Mouse (Mus musculus) liver, embryonic 12.5 days (tissue): Measurements from ENCODE around the gene Gm17387. TPM values are rescaled to one million over a fixed set of nuclear protein-coding genes. Genes with fewer than 3 reads are reported as not detected.

ENCODE experiments used
- ATAC-seq: fragments of 200-750 bp; cut with Nextera tagmentation; 2 replicates; pipeline ENCODE4 v1.8.0; 2017; ENCODE audit warnings: moderate number of reproducible peaks, mild to moderate bottlenecking, moderate library complexity
- H3K27ac ChIP-seq: fragments of 300-500 bp; sonication (generic); 2 replicates; pipeline ENCODE4 v1.5.1; 2016; ENCODE audit warnings: mild to moderate bottlenecking
- H3K27me3 ChIP-seq: fragments of 300-500 bp; sonication (generic); replicated peaks from 2 replicates; pipeline ENCODE4 v1.6.1; 2016; ENCODE audit warnings: mild to moderate bottlenecking, moderate library complexity
- H3K36me3 ChIP-seq: fragments of 300-500 bp; sonication (generic); 2 replicates; pipeline ENCODE4 v1.6.1; 2016; ENCODE audit warnings: mild to moderate bottlenecking, moderate library complexity
- H3K4me1 ChIP-seq: fragments of 300-500 bp; sonication (generic); 2 replicates; pipeline ENCODE4 v1.6.1; 2016
- H3K4me2 ChIP-seq: fragments of 300-500 bp; sonication (generic); 2 replicates; pipeline ENCODE4 v1.6.1; 2016; ENCODE audit warnings: mild to moderate bottlenecking, moderate library complexity
- H3K4me3 ChIP-seq: fragments of 300-500 bp; sonication (generic); 2 replicates; pipeline ENCODE4 v1.5.1; 2016; ENCODE audit warnings: mild to moderate bottlenecking, moderate library complexity
- H3K9ac ChIP-seq: fragments of 300-500 bp; sonication (generic); 2 replicates; pipeline ENCODE4 v1.6.1; 2016; ENCODE audit warnings: mild to moderate bottlenecking, moderate library complexity
- H3K9me3 ChIP-seq: fragments of 300-500 bp; sonication (generic); replicated peaks from 2 replicates; pipeline ENCODE4 v1.6.1; 2016; ENCODE audit warnings: mild to moderate bottlenecking, moderate library complexity
- WGBS: fragments of 180-500 bp; shearing (Covaris S2); methylation state at CpG from one replicate; pipeline ENCODE4 v1.1.7; 2016; ENCODE audit not compliant: insufficient replicate concordance; 5-methylcytosine and 5-hydroxymethylcytosine counted together
- polyA plus RNA-seq: library from polyadenylated mRNA; unstranded; fragments of >200 nt; fragmentation: Nextera tagmentation; extraction: Ambion mirVana; gene quantifications from 2 replicates; pipeline ENCODE4 v1.2.1, GENCODE M21; 2016

The Gm17387 gene
- polyA plus RNA-seq, 1 experiment from 2014 or later: not detected

- Histone ChIP-seq H3K9me3 (no peaks in the 10 kb centered on the region), H3K4me2 (no peak overlapping the region), H3K27ac (no peak overlapping the region), H3K4me1 (peaks cover 35% of the 10 kb centered on the region), H3K36me3 (no peaks in the 10 kb centered on the region), H3K9ac (no peak overlapping the region), H3K4me3 (no peak overlapping the region), H3K27me3 (peaks cover 95% of the 10 kb centered on the region)
- no peak for ATAC-seq
- 47% methylated on average over 19 of the region's 19 CpGs for WGBS
These were observed 39.4 kb downstream of the Gm17387 start for GRCm38 (mm10) chr7:141068351-141068750.

DNA sequence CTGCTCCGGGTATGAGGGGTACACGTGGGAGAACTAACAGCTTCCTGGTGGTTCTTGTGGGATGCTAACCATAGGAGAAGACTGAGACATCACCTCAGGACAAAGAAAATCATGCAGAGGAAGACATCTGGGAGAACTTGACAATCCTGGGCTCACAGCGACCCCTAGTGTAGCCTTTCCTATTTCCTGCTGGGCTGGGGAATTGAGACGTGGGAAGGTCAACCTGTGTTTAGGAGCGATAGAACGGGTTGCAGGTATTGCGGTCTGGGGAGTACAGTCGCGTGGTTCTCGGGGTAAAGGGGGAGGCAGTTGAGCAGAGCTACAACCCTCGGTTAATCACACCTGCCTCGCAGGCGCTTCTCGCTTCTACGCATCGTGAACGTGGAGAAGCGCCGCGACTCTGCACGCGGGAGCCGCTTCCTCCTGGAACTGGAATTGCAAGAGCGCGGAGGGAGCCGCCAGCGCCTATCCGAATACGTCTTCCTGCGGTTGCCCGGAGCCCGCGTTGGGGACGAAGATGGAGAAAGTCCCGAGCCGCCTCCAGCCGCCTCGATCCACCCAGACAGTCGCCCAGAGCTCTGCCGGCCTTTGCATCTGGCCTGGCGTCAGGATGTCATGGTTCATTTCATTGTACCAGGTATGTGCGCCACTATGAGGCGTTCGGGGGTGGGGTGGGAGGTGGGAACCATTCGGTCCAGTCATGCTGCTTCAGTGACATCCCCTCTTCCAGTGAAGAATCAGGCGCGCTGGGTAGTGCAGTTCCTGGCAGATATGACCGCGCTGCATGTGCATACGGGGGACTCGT lies 41.3 kb downstream of the Gm17387 start:
- ATAC-seq: no peak
- Histone ChIP-seq H3K9ac (no peak overlapping the region), H3K27me3 (peaks cover 93% of the 10 kb centered on the region), H3K4me3 (peak overlapping the region; percentile 29), H3K9me3 (no peaks in the 10 kb centered on the region), H3K4me1 (peaks cover 21% of the 10 kb centered on the region; the same call in 1 of the 2 replicates), H3K4me2 (peak overlapping the region; percentile 60), H3K36me3 (no peaks in the 10 kb centered on the region), H3K27ac (no peak overlapping the region)
- 3% methylated on average over 51 of the region's 51 CpGs for WGBS

DNA sequence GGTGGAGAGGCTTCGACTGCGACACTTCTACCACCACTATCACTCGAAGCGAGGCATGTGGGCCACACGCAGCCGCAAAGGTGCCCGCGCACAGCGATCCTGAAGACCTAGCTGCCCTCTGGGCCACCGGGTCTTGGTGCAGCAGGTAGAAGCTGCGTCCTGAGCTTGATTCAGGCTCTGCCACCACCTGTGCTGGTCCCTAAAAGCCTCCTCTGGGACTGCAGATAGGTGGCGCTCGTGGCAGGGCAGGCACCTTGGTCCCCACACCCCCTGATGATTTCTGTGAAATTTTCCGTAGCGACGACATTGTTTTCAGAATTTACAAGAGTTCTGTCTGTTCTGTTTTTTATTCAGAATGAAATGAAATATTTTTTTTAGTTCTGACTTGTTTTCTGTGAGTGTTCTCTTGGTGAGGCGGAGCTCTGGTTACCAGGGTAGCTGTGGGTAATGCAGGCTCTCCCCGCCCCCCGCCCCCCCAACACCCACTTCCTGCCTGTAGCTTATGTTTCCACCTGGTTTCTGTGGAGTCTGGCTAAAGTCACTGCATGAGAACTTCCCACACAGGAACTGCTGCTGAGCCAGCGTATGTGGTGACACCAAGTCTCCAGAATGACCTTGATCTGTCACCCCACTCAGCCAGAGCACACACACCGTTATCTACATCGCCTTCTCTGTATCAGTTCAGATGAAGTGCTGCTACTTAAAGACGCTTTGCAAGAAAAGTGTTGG lies 43.2 kb downstream of the Gm17387 start:
- no peak overlapping the region for H3K27ac ChIP-seq
- peaks cover 21% of the 10 kb centered on the region; the same call in 1 of the 2 replicates for H3K4me1 ChIP-seq
- H3K9ac ChIP-seq: no peak overlapping the region
- no peak for ATAC-seq
- peak overlapping the region; percentile 20 for H3K4me2 ChIP-seq
- no peak overlapping the region for H3K4me3 ChIP-seq
- no peaks in the 10 kb centered on the region for H3K9me3 ChIP-seq
- H3K36me3 ChIP-seq: no peaks in the 10 kb centered on the region
- H3K27me3 ChIP-seq: peaks cover 84% of the 10 kb centered on the region
- 17% methylated on average over 23 of the region's 23 CpGs for WGBS

DNA sequence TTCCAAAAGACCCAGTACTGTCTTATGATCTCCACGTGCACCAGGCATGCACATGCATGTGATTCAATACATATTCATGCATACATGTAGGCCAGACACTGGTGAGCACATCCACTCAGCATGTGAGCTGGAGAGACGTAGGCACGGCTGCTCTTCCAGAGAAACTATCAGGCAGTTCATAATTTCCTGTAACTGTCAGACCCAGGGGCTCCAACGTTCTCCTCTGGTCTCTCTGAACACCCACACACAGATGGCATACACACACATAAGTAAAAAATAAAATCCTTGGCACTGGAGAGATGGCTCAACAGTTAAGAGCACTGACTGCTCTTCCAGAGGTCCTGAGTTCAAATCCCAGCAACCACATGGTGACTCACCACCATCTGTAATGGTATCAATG lies 44.9 kb downstream of the Gm17387 start:
- H3K4me3 ChIP-seq: no peak overlapping the region
- no peak overlapping the region for H3K4me2 ChIP-seq
- no peak overlapping the region for H3K27ac ChIP-seq
- peaks cover 21% of the 10 kb centered on the region; the same call in 1 of the 2 replicates for H3K4me1 ChIP-seq
- H3K9ac ChIP-seq: no peak overlapping the region
- H3K27me3 ChIP-seq: peaks cover 84% of the 10 kb centered on the region
- no peaks in the 10 kb centered on the region for H3K9me3 ChIP-seq
- ATAC-seq: no peak
- WGBS: 47% methylated on average over 4 of the region's 4 CpGs
- no peaks in the 10 kb centered on the region for H3K36me3 ChIP-seq

GRCm38 (mm10) chr7:141077841-141078240 lies 48.9 kb downstream of the Gm17387 start, which contains the start of gene Pkp3:
Pkp3 (plus strand) TSS chr7:141078218.
- ATAC-seq: no peak
- peaks cover 84% of the 10 kb centered on the region for H3K27me3 ChIP-seq
- H3K9me3 ChIP-seq: no peaks in the 10 kb centered on the region
- H3K4me3 ChIP-seq: no peak within 1 kb of the TSS
- H3K27ac ChIP-seq: no peak within 1 kb of the TSS
- 75% methylated on average over 15 of the region's 15 CpGs for WGBS
- no peaks in the 10 kb centered on the region for H3K36me3 ChIP-seq
- no peak within 1 kb of the TSS for H3K4me2 ChIP-seq
- H3K4me1 ChIP-seq: 0 out of 2 replicates have a peak, but pooled peaks cover 7% of the 10 kb centered on the region
- H3K9ac ChIP-seq: 0 out of 2 replicates have a peak within 1 kb of the TSS, but pooled peaks have one; percentile 17

DNA sequence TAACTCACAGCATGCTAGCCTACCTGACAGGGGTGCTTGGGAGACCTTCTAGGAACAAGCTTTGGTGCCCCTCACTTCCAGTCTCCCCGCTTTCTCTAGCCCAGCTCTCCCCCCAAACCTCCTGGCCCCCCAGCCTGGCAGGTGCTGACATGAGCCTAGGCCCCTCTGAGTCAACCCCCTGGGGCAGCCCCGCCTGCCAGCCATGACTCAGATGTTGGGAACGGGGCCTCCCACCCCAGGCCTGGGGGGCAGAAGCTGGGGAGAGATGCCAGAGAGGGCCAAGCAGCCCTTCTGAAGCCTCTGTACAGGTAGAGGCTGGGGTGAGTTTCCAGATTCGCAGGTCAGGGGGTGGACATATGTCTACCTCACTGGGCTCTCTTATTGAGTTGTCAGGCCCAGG lies 49.9 kb downstream of the Gm17387 start:
- Histone ChIP-seq H3K36me3 (no peaks in the 10 kb centered on the region), H3K4me2 (no peak overlapping the region), H3K9me3 (no peaks in the 10 kb centered on the region), H3K4me3 (no peak overlapping the region), H3K27me3 (peaks cover 78% of the 10 kb centered on the region), H3K4me1 (0 out of 2 replicates have a peak, but pooled peaks cover 7% of the 10 kb centered on the region), H3K9ac (0 out of 2 replicates have a peak overlapping the region, but pooled peaks have one; percentile 17), H3K27ac (no peak overlapping the region)
- 55% methylated on average over 4 of the region's 4 CpGs for WGBS
- ATAC-seq: no peak

Other genes starting within 250 kb of the Gm17387 start
- gene Syce1, start 241.3 kb upstream of the Gm17387 start, polyA plus RNA-seq: 0.15 TPM in 1 of 2 replicates, not detected in the other
- gene Zfp941, start 207.0 kb upstream of the Gm17387 start, polyA plus RNA-seq: 0.43 and 0.51 TPM in 2 replicates
- gene Urah, start 194.1 kb upstream of the Gm17387 start, polyA plus RNA-seq: 4.5 and 4.6 TPM in 2 replicates
- not detected in 2 replicates for gene Scgb1c1, start 183.6 kb upstream of the Gm17387 start, polyA plus RNA-seq
- 0.07 TPM in 1 of 2 replicates, not detected in the other for gene Odf3, start 181.3 kb upstream of the Gm17387 start, polyA plus RNA-seq
- gene Gm45785, start 172.8 kb upstream of the Gm17387 start, polyA plus RNA-seq: not detected in 2 replicates
- 30.7 and 33.8 TPM in 2 replicates for gene Ric8a, start 172.2 kb upstream of the Gm17387 start, polyA plus RNA-seq
- gene Bet1l, start 171.6 kb upstream of the Gm17387 start, polyA plus RNA-seq: 17.4 and 18.0 TPM in 2 replicates
- gene Psmd13, start 147.2 kb upstream of the Gm17387 start, polyA plus RNA-seq: 204 and 213 TPM in 2 replicates
- gene Sirt3, start 146.8 kb upstream of the Gm17387 start, polyA plus RNA-seq: 16.0 and 18.1 TPM in 2 replicates
- gene Cox8b, start 128.7 kb upstream of the Gm17387 start, polyA plus RNA-seq: not detected in 2 replicates
- 1.1 and 1.4 TPM in 2 replicates for gene Nlrp6, start 108.2 kb upstream of the Gm17387 start, polyA plus RNA-seq
- gene Pgghg, start 87.7 kb upstream of the Gm17387 start, polyA plus RNA-seq: 7.8 and 7.9 TPM in 2 replicates
- 0.94 and 0.99 TPM in 2 replicates for gene Ifitm5, start 78.8 kb upstream of the Gm17387 start, polyA plus RNA-seq
- not detected in 2 replicates for gene Gm45717, start 73.2 kb upstream of the Gm17387 start, polyA plus RNA-seq
- 355 TPM in 2 replicates for gene Ifitm2, start 73.1 kb upstream of the Gm17387 start, polyA plus RNA-seq
- 19.5 and 23.4 TPM in 2 replicates for gene Ifitm1, start 61.9 kb upstream of the Gm17387 start, polyA plus RNA-seq
- 35.7 TPM in 2 replicates for gene Ifitm3, start 18.4 kb upstream of the Gm17387 start, polyA plus RNA-seq
- 1.4 and 2.7 TPM in 2 replicates for gene Ifitm6, start 11.2 kb upstream of the Gm17387 start, polyA plus RNA-seq
- 1.9 and 2.3 TPM in 2 replicates for gene B4galnt4, start 32.0 kb downstream of the Gm17387 start, polyA plus RNA-seq
- gene Pkp3, start 49.1 kb downstream of the Gm17387 start, polyA plus RNA-seq: 0.71 and 1.1 TPM in 2 replicates
- gene Sigirr, start 71.4 kb downstream of the Gm17387 start, polyA plus RNA-seq: 16.0 and 16.5 TPM in 2 replicates
- gene Ano9, start 88.7 kb downstream of the Gm17387 start, polyA plus RNA-seq: 0.15 and 0.19 TPM in 2 replicates
- gene Ptdss2, start 93.3 kb downstream of the Gm17387 start, polyA plus RNA-seq: 159 and 164 TPM in 2 replicates
- gene Rnh1, start 143.7 kb downstream of the Gm17387 start, polyA plus RNA-seq: 55.0 and 65.0 TPM in 2 replicates
- 124 and 125 TPM in 2 replicates for gene Hras, start 164.9 kb downstream of the Gm17387 start, polyA plus RNA-seq
- 16.4 and 17.9 TPM in 2 replicates for gene Lrrc56, start 165.0 kb downstream of the Gm17387 start, polyA plus RNA-seq
- gene Lmntd2, start 184.9 kb downstream of the Gm17387 start, polyA plus RNA-seq: 0.99 and 1.1 TPM in 2 replicates
- 27.3 and 28.3 TPM in 2 replicates for gene Rassf7, start 186.7 kb downstream of the Gm17387 start, polyA plus RNA-seq
- 52.9 and 53.1 TPM in 2 replicates for gene Phrf1, start 199.7 kb downstream of the Gm17387 start, polyA plus RNA-seq
- 4.9 and 5.2 TPM in 2 replicates for gene Irf7, start 237.3 kb downstream of the Gm17387 start, polyA plus RNA-seq
- 0.14 and 0.20 TPM in 2 replicates for gene Cdhr5, start 247.7 kb downstream of the Gm17387 start, polyA plus RNA-seq